Mouse (Mus musculus) testis, adult 2 months (tissue): ENCODE data around the gene Nck1. TPM values are rescaled to one million over a fixed set of nuclear protein-coding genes. Genes with fewer than 3 reads are reported as not detected.

Experiments used
- H3K27ac ChIP-seq: fragments of 200-500 bp; 2 replicates; pipeline ENCODE4 v1.5.1; 2012; ENCODE audit warnings: low read depth, low read length; ENCODE audit not compliant: control insufficient read depth, insufficient read depth
- H3K27me3 ChIP-seq: fragments of 200-500 bp; 2 replicates; pipeline ENCODE4 v1.6.1; 2012; ENCODE audit warnings: mild to moderate bottlenecking, low read length, moderate library complexity; ENCODE audit not compliant: control insufficient read depth, insufficient read depth
- H3K36me3 ChIP-seq: fragments of 200-500 bp; 2 replicates; pipeline ENCODE4 v1.6.1; 2012; ENCODE audit warnings: mild to moderate bottlenecking, low read length; ENCODE audit not compliant: control insufficient read depth, insufficient read depth
- H3K4me1 ChIP-seq: fragments of 200-500 bp; 2 replicates; pipeline ENCODE4 v1.6.1; 2012; ENCODE audit warnings: low read length; ENCODE audit not compliant: control insufficient read depth, insufficient read depth
- H3K4me3 ChIP-seq: fragments of 200-500 bp; 2 replicates; pipeline ENCODE4 v1.5.1; 2012; ENCODE audit warnings: low read depth, mild to moderate bottlenecking, low read length, moderate library complexity, mixed read lengths; ENCODE audit not compliant: control insufficient read depth
- CTCF ChIP-seq: fragments of 200-500 bp; IDR thresholded peaks from 2 replicates; pipeline ENCODE4 v1.5.1; 2012; ENCODE audit warnings: low read depth, mild to moderate bottlenecking, inconsistent platforms, low read length, moderate library complexity; ENCODE audit not compliant: control insufficient read depth, insufficient read depth, insufficient replicate concordance
- POLR2A ChIP-seq: fragments of 200-500 bp; IDR thresholded peaks from 2 replicates; pipeline ENCODE4 v1.6.1; 2012; ENCODE audit warnings: low read depth, mild to moderate bottlenecking, inconsistent platforms, low read length, moderate library complexity; ENCODE audit not compliant: control insufficient read depth
- polyA plus RNA-seq: library from polyadenylated mRNA; depleted of rRNA; stranded (reverse); fragments of >200 nt; gene quantifications from 2 replicates; pipeline ENCODE4 v1.2.3, GENCODE M21; 2012

Gene Nck1
- polyA plus RNA-seq, 1 experiment = 17.1 TPM

GRCm38 (mm10) chr9:100481626-100482025 is 64.3 kb downstream of the Nck1 start:
- TF ChIP-seq CTCF (no peak), POLR2A (no peak)
- H3K4me1 ChIP-seq = 0 out of 2 replicates have a peak, but pooled peaks cover 2% of the 10 kb centered on the region
- H3K36me3 ChIP-seq = no peaks in the 10 kb centered on the region
- H3K27ac ChIP-seq = no peak overlapping the region
- H3K27me3 ChIP-seq = no peaks in the 10 kb centered on the region
- no peak overlapping the region for H3K4me3 ChIP-seq

GRCm38 (mm10) chr9:100474056-100474455 is 71.9 kb downstream of the Nck1 start:
- no peak for TF ChIP-seq POLR2A
- TF ChIP-seq CTCF = no peak
- Histone ChIP-seq H3K27ac (no peak overlapping the region), H3K36me3 (no peaks in the 10 kb centered on the region)

GRCm38 (mm10) chr9:100473361-100473760 is 72.6 kb downstream of the Nck1 start:
- Histone ChIP-seq H3K36me3 (no peaks in the 10 kb centered on the region), H3K4me1 (no peaks in the 10 kb centered on the region), H3K27me3 (no peaks in the 10 kb centered on the region), H3K4me3 (no peak overlapping the region), H3K27ac (no peak overlapping the region)
- TF ChIP-seq POLR2A (no peak), CTCF (no peak)

More at GRCm38 (mm10) chr9:100474056-100474455, 71.9 kb downstream of the Nck1 start:
- Histone ChIP-seq H3K4me1 (no peaks in the 10 kb centered on the region), H3K27me3 (no peaks in the 10 kb centered on the region), H3K4me3 (no peak overlapping the region)

GRCm38 (mm10) chr9:100472931-100473330 is 73.0 kb downstream of the Nck1 start:
- Histone ChIP-seq H3K4me3 (no peak overlapping the region), H3K4me1 (no peaks in the 10 kb centered on the region; the same call in none of the 2 replicates), H3K27ac (no peak overlapping the region), H3K27me3 (no peaks in the 10 kb centered on the region), H3K36me3 (no peaks in the 10 kb centered on the region)
- TF ChIP-seq POLR2A (no peak), CTCF (no peak)

GRCm38 (mm10) chr9:100471605-100471953 is 74.4 kb downstream of the Nck1 start:
- no peak overlapping the region for H3K27ac ChIP-seq
- H3K4me3 ChIP-seq = no peak overlapping the region

GRCm38 (mm10) chr9:100470936-100471604 is 74.9 kb downstream of the Nck1 start:
- Histone ChIP-seq H3K27me3 (no peaks in the 10 kb centered on the region), H3K36me3 (no peaks in the 10 kb centered on the region), H3K4me3 (no peak overlapping the region), H3K4me1 (peaks cover 5% of the 10 kb centered on the region), H3K27ac (no peak overlapping the region)
- TF ChIP-seq CTCF = no peak
- TF ChIP-seq POLR2A = no peak

More at GRCm38 (mm10) chr9:100471605-100471953, 74.4 kb downstream of the Nck1 start:
- H3K36me3 ChIP-seq = no peaks in the 10 kb centered on the region
- H3K27me3 ChIP-seq = no peaks in the 10 kb centered on the region
- peaks cover 5% of the 10 kb centered on the region for H3K4me1 ChIP-seq
- TF ChIP-seq CTCF = no peak
- TF ChIP-seq POLR2A = no peak

GRCm38 (mm10) chr9:100470228-100470627 is 75.7 kb downstream of the Nck1 start:
- TF ChIP-seq POLR2A = no peak
- no peak for TF ChIP-seq CTCF
- no peaks in the 10 kb centered on the region for H3K27me3 ChIP-seq
- no peak overlapping the region for H3K27ac ChIP-seq
- no peaks in the 10 kb centered on the region for H3K36me3 ChIP-seq
- peaks cover 5% of the 10 kb centered on the region for H3K4me1 ChIP-seq
- H3K4me3 ChIP-seq = no peak overlapping the region
